Mouse (Mus musculus) layer of hippocampus, postnatal 14 days (tissue): Measurements from ENCODE around the gene Sgce. TPM values are rescaled to one million over a fixed set of nuclear protein-coding genes. Genes with fewer than 3 reads are reported as not detected.
A peak's percentile ranks its signal among the peaks of the same experiment; 100 is the strongest.
"Not testable (repeated sequence)": the region's sequence is repeated elsewhere in the genome, so short reads cannot be mapped to it uniquely, and the experiment has no call there.

ENCODE experiments used
- DNase-seq, 2 experiments: peaks; one replicate each; pipeline ENCODE4 v3.0.0; 2021 to 2022; ENCODE audit warnings: low spot score in 2 of 2, mixed read lengths in 1 of 2
- long read RNA-seq, 2 experiments: library from polyadenylated mRNA; stranded (forward); transcript quantifications; one replicate each; pipeline ENCODE4 v2.0.0; 2021
- total RNA-seq, 2 experiments: library from RNA; stranded (reverse); gene quantifications; 2 replicates each; pipeline ENCODE4 v1.2.3; 2021

The Sgce gene
- total RNA-seq: 10 to 100 TPM; 28.7 to 31.3 TPM
- long read RNA-seq, experiment 1, partial matches to known transcripts: 10 of 27 reads
- long read RNA-seq, experiment 1, other reads (novel, unspliced or antisense): 5 of 27 reads
- long read RNA-seq, experiment 2, transcript Sgce-201 (11 exons, 1,703 nt): major isoform, 11 of 61 reads
- long read RNA-seq, experiment 2, transcript Sgce-205 (11 exons, 1,696 nt): minor isoform, 8 of 61 reads
- long read RNA-seq, experiment 2, transcript Sgce-202 (10 exons, 1,547 nt): minor isoform, 6 of 61 reads
- long read RNA-seq, experiment 2, partial matches to known transcripts: 31 of 61 reads
- long read RNA-seq, experiment 2, other reads (novel, unspliced or antisense): 4 of 61 reads

- DNase-seq: peak; percentile 61 to 74
These were observed at the start of gene Sgce, which contains the start of gene Peg10 for GRCm38 (mm10) chr6:4746696-4747439. Gene Sgce (minus strand): TSS chr6:4747207. Gene Peg10 (plus strand): TSS chr6:4747306.

- no peak for DNase-seq
These were observed 49.3 kb upstream of the Sgce start for GRCm38 (mm10) chr6:4796281-4796680.

DNA sequence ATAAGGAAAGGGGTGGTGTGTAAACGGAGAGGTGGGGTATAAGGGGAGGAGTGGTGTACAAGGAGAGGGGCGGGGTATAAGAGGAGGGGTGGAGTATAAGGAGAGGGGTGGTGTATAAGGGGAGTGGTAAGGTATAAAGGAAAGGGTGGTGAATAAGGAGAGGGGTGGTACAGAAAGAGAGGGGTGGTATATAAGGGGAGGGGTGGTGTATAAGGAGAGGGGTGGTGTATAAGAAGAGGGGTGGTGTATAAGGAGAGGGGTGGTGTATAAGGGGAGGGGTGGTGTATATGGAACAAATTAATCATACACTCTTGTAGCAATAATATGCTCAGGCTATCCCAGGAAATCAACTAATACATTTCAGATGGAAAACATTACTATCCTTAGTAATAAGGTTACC lies 15.2 kb upstream of the Sgce start:
- no peak for DNase-seq

- DNase-seq: not testable (repeated sequence)
These were observed 14.6 kb upstream of the Sgce start for GRCm38 (mm10) chr6:4761415-4762142.

- DNase-seq: no peak
These were observed 7.9 kb upstream of the Sgce start for GRCm38 (mm10) chr6:4754886-4755285.

DNA sequence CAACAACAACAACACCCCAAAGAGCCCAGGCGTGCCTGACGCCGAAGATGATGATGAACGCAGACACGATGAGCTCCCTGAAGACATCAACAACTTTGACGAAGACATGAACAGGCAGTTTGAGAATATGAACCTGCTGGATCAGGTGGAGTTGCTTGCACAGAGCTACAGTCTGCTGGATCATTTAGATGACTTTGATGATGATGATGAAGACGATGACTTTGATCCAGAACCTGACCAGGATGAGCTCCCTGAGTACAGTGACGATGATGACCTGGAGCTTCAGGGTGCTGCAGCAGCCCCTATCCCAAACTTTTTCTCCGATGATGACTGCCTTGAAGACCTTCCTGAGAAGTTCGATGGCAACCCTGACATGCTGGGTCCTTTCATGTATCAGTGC lies 7.3 kb upstream of the Sgce start:
- DNase-seq: no peak

GRCm38 (mm10) chr6:4751355-4751754 lies 4.3 kb upstream of the Sgce start:
- no peak for DNase-seq

DNA sequence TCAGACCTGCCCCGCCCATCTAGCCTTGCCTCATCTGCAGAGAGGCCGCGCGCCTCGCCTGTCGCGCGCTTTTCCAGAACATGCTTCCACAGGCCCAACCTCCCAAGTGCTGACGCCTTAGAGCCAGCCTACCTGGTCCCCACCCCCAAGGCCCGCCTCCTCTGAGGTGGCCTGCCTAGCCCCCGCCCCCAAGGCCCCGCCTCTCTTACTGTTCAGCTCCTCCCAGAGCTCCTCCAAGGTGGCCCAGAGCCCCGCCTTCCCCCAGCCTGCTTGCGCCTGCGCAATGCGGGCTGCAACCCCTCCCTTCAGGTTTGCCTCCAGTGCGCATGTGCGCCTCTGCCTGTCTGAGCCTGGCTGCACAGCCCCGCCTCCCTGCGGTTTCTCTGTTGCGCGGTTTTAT lies 2.1 kb upstream of the Sgce start:
- DNase-seq: peak; percentile 89 to 95

DNA sequence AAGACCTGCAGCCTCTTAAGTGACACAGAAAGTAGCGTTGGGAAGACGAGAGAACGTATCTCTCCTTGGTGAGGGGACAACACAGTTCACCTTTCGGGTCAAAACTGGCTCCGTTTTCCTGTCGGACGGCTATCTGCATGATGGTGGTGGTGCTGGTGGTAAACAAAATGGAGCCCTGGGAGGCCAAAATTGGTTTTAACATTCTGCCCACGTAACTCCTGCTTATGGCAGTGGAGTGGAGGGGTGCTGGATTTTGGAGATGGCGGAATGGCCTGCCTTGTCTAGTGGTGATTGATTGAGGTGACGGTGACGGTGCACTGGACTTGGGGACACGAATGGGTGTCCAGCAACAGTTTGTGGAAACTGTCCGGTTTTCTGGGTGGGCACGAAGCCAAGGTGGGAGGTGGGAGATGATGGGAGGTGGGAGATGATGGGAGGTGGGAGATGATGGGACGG lies 1.5 kb upstream of the Sgce start:
- peak; percentile 29 to 35 for DNase-seq

- peak; percentile 52 to 55 for DNase-seq
These were observed 884 bp upstream of the Sgce start for GRCm38 (mm10) chr6:4747677-4748505.

DNA sequence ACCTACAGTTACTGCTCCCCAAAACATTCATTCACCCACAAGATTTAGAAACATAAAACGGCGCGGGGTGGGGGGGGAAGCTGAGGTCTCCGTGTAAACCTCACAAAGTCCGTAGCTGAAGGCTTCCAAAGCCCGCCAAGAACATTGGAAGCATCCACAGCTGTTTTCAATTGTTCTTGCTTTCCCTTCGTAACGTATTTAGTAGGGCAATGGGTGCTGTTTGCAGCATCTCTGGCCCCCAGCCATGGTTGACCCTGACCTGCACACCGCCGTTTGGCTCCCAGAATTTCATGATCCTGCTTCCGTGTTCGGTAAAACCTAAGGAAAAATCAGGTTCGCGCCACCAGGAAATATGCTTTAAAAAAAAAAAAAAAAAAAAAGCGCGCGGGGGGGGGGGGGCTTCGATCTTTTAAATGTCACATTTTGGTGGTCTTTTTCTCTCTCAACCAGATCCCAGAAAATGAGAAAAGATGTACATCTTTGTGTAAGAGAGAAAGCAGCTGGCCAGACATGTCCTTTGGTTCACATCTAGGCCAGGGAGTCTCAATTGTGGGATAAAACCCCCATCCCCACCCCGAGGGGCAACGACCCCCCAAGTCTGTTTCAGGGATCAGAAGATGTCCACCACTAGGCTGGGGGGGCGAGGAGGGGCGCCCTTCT lies 841 bp downstream of the Sgce start:
- no peak for DNase-seq

DNA sequence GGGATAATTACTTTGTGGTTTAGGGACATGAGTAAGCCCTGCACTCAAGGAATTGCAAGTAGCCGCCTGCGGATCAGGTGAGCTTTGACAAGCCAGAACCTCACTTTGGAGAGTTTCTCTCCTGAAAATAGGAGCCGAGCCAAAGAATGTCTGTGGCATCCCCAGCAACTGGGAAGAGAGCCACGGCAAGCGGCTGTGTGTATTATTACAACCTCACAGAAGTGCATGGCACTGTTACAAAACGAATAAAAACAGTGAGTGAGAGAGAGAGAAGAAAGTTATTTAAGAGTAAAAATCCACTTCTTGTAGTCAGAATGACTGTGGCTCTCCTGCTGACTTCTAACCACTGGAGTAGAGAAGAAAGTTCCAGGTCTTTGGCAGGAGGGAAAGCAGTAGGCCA lies 6.5 kb downstream of the Sgce start:
- DNase-seq: peak in 1 of 2 experiments; percentile 55

GRCm38 (mm10) chr6:4739522-4740355 lies 7.3 kb downstream of the Sgce start:
- DNase-seq: peak in 1 of 2 experiments; percentile 15

DNA sequence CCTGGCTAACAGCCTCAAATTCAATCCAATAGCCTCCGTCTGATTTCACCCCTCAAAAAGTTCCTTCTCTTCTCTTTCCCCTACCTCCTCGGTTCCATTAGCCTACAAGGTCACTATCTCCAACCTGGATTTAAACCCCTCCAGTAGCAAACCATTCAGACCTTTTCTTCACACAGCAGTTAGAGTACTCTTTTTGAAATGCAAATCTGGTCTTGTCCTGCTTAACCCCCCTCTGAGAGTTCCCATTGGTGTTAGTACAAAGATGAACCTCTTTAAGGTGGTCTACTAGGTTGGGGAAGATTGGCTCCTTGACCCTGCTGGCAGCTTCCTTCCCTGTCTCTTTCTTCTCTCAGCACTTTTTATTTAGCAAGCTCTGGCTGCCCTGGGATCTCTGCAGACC lies 8.3 kb downstream of the Sgce start:
- no peak for DNase-seq

DNA sequence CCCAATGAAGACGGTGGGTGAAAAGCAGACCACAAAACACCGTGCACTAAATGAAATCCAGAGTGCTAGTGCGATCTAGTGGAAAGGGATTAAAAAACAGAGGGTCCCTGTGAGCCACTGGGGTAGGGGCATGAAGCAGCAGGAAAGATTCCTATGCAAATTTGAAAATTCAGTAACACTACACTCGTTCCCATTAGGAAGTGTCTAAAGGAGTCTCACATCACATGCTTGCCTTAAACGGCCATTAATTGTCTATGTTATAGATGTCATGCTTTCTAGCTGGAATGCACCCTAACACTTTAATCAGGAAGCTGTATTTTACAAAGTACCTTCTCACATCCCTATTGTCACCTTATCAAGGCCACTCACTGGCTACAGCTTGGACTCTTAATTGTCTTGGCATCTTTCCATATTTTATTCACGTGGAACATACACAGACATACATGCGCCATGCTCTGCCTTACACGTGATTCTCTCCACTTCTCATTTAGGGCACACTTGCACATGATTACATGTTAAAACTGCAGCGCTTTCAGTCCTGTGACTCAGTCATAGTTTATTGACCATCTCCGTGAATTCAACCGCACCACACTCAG lies 8.9 kb downstream of the Sgce start:
- DNase-seq: no peak

- no peak for DNase-seq
These were observed 10.6 kb downstream of the Sgce start for GRCm38 (mm10) chr6:4736372-4736771.

- no peak for DNase-seq
These were observed 13.8 kb downstream of the Sgce start for GRCm38 (mm10) chr6:4733208-4733607.

DNA sequence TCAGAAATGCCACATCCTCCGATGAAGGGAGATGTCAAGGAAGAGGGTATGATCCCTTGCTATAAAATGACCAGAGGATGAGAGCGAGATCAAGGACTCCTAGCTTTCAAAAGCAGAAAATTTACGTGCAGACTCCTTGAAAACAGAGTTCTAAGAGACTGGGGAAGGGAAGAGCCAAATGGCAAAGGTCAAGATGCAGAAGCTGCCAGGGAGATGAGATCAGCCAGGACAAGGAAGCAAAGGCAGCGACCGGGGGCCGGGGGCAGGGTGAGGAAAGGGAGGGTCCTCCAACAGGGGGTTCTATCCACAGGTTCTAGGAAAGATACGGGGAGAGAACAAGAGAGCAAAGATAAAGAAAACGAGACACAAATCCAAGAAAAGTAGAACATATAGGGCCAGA lies 15.3 kb downstream of the Sgce start:
- no peak for DNase-seq

GRCm38 (mm10) chr6:4728305-4728704 lies 18.7 kb downstream of the Sgce start:
- DNase-seq: no peak
